ENCODE assay signal across 9 mouse cellular contexts in the genomic region with DNA sequence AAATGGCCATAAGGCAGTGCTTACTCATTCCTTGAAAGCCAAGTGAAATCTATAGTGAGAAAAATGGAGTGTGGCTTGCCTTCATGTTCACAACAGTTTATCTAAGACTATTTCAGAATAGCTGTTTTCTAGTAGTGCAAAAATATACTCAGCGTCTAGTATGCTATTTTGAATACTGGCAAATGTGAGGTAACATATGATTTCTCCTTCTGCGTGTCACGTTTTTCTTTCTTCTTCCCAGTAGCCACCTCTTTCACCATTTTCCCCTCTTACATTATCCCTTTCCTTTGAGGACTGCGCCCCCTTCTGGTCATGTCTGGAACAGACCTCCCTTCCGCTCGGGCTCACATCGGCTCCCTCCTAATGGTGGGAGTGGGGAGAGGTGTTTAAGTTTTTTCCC. TPM values are rescaled to one million over a fixed set of nuclear protein-coding genes. Genes with fewer than 3 reads are reported as not detected.
DNase-seq lines count a peak whose midpoint lies in the region; ATAC-seq and TF ChIP-seq lines count a peak whose summit lies in the region.
"Had no signal": no experiment of that assay in that cellular context is flagged by ENCODE, and none has a peak within 500 bp of the region (broad histone marks: within the 10 kb centered on the region; RNA-seq: fewer than 3 reads in every experiment).

No protein-coding gene starts in this region.

- H3K9ac ChIP-seq in lung, embryonic 16.5 days (ENCODE audit: low read length) = no peak overlapping the region
- H3K9ac ChIP-seq: heart, embryonic 15.5 days had no signal

- peak; percentile 95 for DNase-seq in brain, adult 2 months (ENCODE audit: low read depth, low spot score)
- DNase-seq in heart, postnatal 36 days = peak; percentile 86 to 93
- DNase-seq in layer of hippocampus, adult 18-20 months (ENCODE audit: low spot score in 2 of 2) = peak; percentile 90 to 95
- peak; percentile 84 for DNase-seq in ovary, postnatal 10 days (ENCODE audit: low spot score)
- DNase-seq in thymus, adult 2 months = peak; percentile 86

- H3K4me1 ChIP-seq in E14TG2a.4 (replicated peaks; ENCODE audit: low read depth, low read length) = no peaks in the 10 kb centered on the region
- no peaks in the 10 kb centered on the region for H3K4me1 ChIP-seq in lung, embryonic 16.5 days (replicated peaks; ENCODE audit: control insufficient read depth, insufficient read depth, low read length)
- 0 out of 2 replicates have a peak, but pooled peaks cover 2% of the 10 kb centered on the region for H3K4me1 ChIP-seq in thymus, adult 2 months (replicated peaks; ENCODE audit: control insufficient read depth, insufficient read depth, low read length)
- H3K4me1 ChIP-seq: heart, embryonic 15.5 days had no signal

- TF ChIP-seq POLR2A in thymus, adult 2 months (IDR thresholded peaks at IDR 0.05; ENCODE audit: control insufficient read depth, extremely low read depth, insufficient read depth, low read length, poor library complexity) = no peak

- TF ChIP-seq CTCF in E14TG2a.4 (conservative IDR thresholded peaks at IDR 0.05; ENCODE audit: low read length) = peak; percentile 68
- peak; percentile 75; the same call in 1 of the 2 replicates for TF ChIP-seq CTCF in thymus, adult 2 months (IDR thresholded peaks at IDR 0.05; ENCODE audit: borderline replicate concordance, control insufficient read depth, extremely low read depth, insufficient read depth, low read length, poor library complexity)

- no peak overlapping the region for H3K4me3 ChIP-seq in E14TG2a.4 (replicated peaks; ENCODE audit: low read length)
- H3K4me3 ChIP-seq in lung, embryonic 16.5 days (ENCODE audit: low read length) = no peak overlapping the region
- no peak overlapping the region for H3K4me3 ChIP-seq in thymus, adult 2 months (ENCODE audit: control insufficient read depth, insufficient read depth, low read length)
- H3K4me3 ChIP-seq: heart, embryonic 15.5 days had no signal

- intact Hi-C loops in heart, postnatal 36 days (cut with DNase I) = loop anchor here (1.0 to 5.0 kb wide), 5 partner anchors 127 to 448 kb away; no protein-coding TSS in a partner anchor

- ATAC-seq in erythroid progenitor cell, adult 5-6 weeks (replicated peaks; ENCODE audit: low FRiP score, poor library complexity, severe bottlenecking) = 0 out of 2 replicates have a peak, but pooled peaks have one; percentile 64
- ATAC-seq in lung, embryonic 16.5 days (ENCODE audit: low read depth) = peak; percentile 58; the same call in 1 of the 2 replicates

- H3K9me3 ChIP-seq in E14TG2a.4 (ENCODE audit: low read length) = peaks cover 60% of the 10 kb centered on the region
- H3K9me3 ChIP-seq in lung, embryonic 16.5 days (ENCODE audit: control insufficient read depth, low read length) = peaks cover 6% of the 10 kb centered on the region
- H3K9me3 ChIP-seq: heart, embryonic 15.5 days had no signal

- H3K27ac ChIP-seq in lung, embryonic 16.5 days (ENCODE audit: low read length) = no peak overlapping the region
- H3K27ac ChIP-seq in thymus, adult 2 months (ENCODE audit: control insufficient read depth, insufficient read depth, low read length) = no peak overlapping the region
- H3K27ac ChIP-seq: heart, embryonic 15.5 days had no signal

- H3K4me2 ChIP-seq in lung, embryonic 16.5 days (ENCODE audit: low read depth, low read length) = no peak overlapping the region
- H3K4me2 ChIP-seq: heart, embryonic 15.5 days had no signal

- peaks cover 46% of the 10 kb centered on the region for H3K36me3 ChIP-seq in E14TG2a.4 (ENCODE audit: insufficient read depth, low read length)
- peaks cover 33% of the 10 kb centered on the region for H3K36me3 ChIP-seq in lung, embryonic 16.5 days (ENCODE audit: control insufficient read depth, insufficient read depth, low read length)
- H3K36me3 ChIP-seq in thymus, adult 2 months (ENCODE audit: control insufficient read depth, insufficient read depth, low read length) = peaks cover 8% of the 10 kb centered on the region; the same call in 1 of the 2 replicates

- 15% methylated on average over 7 of the region's 7 CpGs for WGBS in lung, embryonic 16.5 days
- WGBS in thymus, adult 2 months = 3% methylated on average over 7 of the region's 7 CpGs

- H3K27me3 ChIP-seq in E14TG2a.4 (ENCODE audit: insufficient read depth, low read length) = no peaks in the 10 kb centered on the region
- H3K27me3 ChIP-seq in lung, embryonic 16.5 days (ENCODE audit: control insufficient read depth, insufficient read depth, low read depth, low read length) = no peaks in the 10 kb centered on the region
- H3K27me3 ChIP-seq in thymus, adult 2 months (ENCODE audit: control insufficient read depth, insufficient read depth, low read length) = no peaks in the 10 kb centered on the region
- H3K27me3 ChIP-seq: heart, embryonic 15.5 days had no signal

RNA-seq across cellular contexts. Expression of a gene that starts 50.2 kb away (rescaled TPM):
- 23.8 and 50.7 TPM in 2 replicates for total RNA-seq in erythroid progenitor cell, adult 5-6 weeks (2015; ENCODE audit: low replicate concordance)
- total RNA-seq in erythroid progenitor cell, adult 5-6 weeks (2017; ENCODE audit: low replicate concordance) = 11.9 and 15.3 TPM in 2 replicates
- total RNA-seq in heart, postnatal 36 days (2021) = 10 to 100 TPM; 21.5 to 26.0 TPM
- total RNA-seq in layer of hippocampus, adult 18-20 months (2021) = 10 to 100 TPM; 27.4 to 28.1 TPM
- 58.7 and 62.4 TPM in 2 replicates for polyA plus RNA-seq in lung, embryonic 16.5 days (2015; fragmentation: Nextera tagmentation; extraction: Ambion mirVana)
- polyA plus RNA-seq in thymus, adult 2 months (2012; rRNA removed) = 69.0 and 97.3 TPM in 2 replicates

RNA-seq across cellular contexts. Expression of a gene that starts 54.7 kb away (rescaled TPM):
- 15.5 and 38.6 TPM in 2 replicates for total RNA-seq in erythroid progenitor cell, adult 5-6 weeks (2015; ENCODE audit: low replicate concordance)
- 23.8 and 26.3 TPM in 2 replicates for total RNA-seq in erythroid progenitor cell, adult 5-6 weeks (2017; ENCODE audit: low replicate concordance)
- total RNA-seq in heart, postnatal 36 days (2021) = 10 to 100 TPM; 27.3 to 29.0 TPM
- 10 to 100 TPM; 49.7 to 50.6 TPM for total RNA-seq in layer of hippocampus, adult 18-20 months (2021)
- 35.6 and 41.0 TPM in 2 replicates for polyA plus RNA-seq in lung, embryonic 16.5 days (2015; fragmentation: Nextera tagmentation; extraction: Ambion mirVana)
- 68.4 and 68.6 TPM in 2 replicates for polyA plus RNA-seq in thymus, adult 2 months (2012; rRNA removed)
